ENCODE assay signal across 20 mouse cellular contexts in genomic region chrX:145541050-145541449, GRCm38 (mm10). TPM values are rescaled to one million over a fixed set of nuclear protein-coding genes. Genes with fewer than 3 reads are reported as not detected.
A peak's percentile ranks its signal among the peaks of the same experiment; 100 is the strongest.
DNase-seq lines count a peak whose midpoint lies in the region; ATAC-seq and TF ChIP-seq lines count a peak whose summit lies in the region.
"Had no signal": no experiment of that assay in that cellular context is flagged by ENCODE, and none has a peak within 500 bp of the region (broad histone marks: within the 10 kb centered on the region; RNA-seq: fewer than 3 reads in every experiment).

No protein-coding gene starts in this region.

- no peak for DNase-seq in forebrain, postnatal 0 days
- no peak for DNase-seq in midbrain, embryonic 11.5 days (ENCODE audit: low spot score, missing footprints)
- DNase-seq: adrenal gland, adult 2 months; adrenal gland, postnatal 10 days; adrenal gland, postnatal 25 days; cerebellum, adult 11 months; cerebellum, adult 18-20 months; cerebellum, adult 8-10 months; cerebellum, adult 9-11 months; cerebellum, postnatal 14 days; cerebellum, postnatal 36 days; embryo, embryonic 11 days had no signal

- H3K9me3 ChIP-seq in forebrain, embryonic 13.5 days (replicated peaks) = no peaks in the 10 kb centered on the region
- no peaks in the 10 kb centered on the region for H3K9me3 ChIP-seq in forebrain, postnatal 0 days (ENCODE audit: low read length)
- no peaks in the 10 kb centered on the region for H3K9me3 ChIP-seq in forebrain, embryonic 15.5 days
- no peaks in the 10 kb centered on the region for H3K9me3 ChIP-seq in forebrain, embryonic 16.5 days (ENCODE audit: control insufficient read depth, low read length)
- no peaks in the 10 kb centered on the region for H3K9me3 ChIP-seq in midbrain, embryonic 15.5 days
- H3K9me3 ChIP-seq in midbrain, embryonic 11.5 days (ENCODE audit: control insufficient read depth, low read length) = no peaks in the 10 kb centered on the region
- H3K9me3 ChIP-seq: embryonic facial prominence, embryonic 13.5 days; embryonic facial prominence, embryonic 15.5 days had no signal

- WGBS in forebrain, embryonic 13.5 days = 45% methylated on average over 1 of the region's 1 CpGs
- WGBS in forebrain, postnatal 0 days = 43% methylated on average over 1 of the region's 1 CpGs
- WGBS in forebrain, embryonic 15.5 days = 42% methylated on average over 1 of the region's 1 CpGs
- WGBS in forebrain, embryonic 16.5 days = 39% methylated on average over 1 of the region's 1 CpGs
- 59% methylated on average over 1 of the region's 1 CpGs for WGBS in midbrain, embryonic 15.5 days
- 70% methylated on average over 1 of the region's 1 CpGs for WGBS in midbrain, embryonic 11.5 days

- H3K36me3 ChIP-seq in forebrain, embryonic 13.5 days (ENCODE audit: poor library complexity, severe bottlenecking) = no peaks in the 10 kb centered on the region
- no peaks in the 10 kb centered on the region for H3K36me3 ChIP-seq in forebrain, postnatal 0 days (ENCODE audit: insufficient read depth)
- H3K36me3 ChIP-seq in forebrain, embryonic 15.5 days = no peaks in the 10 kb centered on the region
- H3K36me3 ChIP-seq in forebrain, embryonic 16.5 days (ENCODE audit: control insufficient read depth, insufficient read depth) = no peaks in the 10 kb centered on the region
- H3K36me3 ChIP-seq in midbrain, embryonic 15.5 days (replicated peaks) = no peaks in the 10 kb centered on the region
- no peaks in the 10 kb centered on the region for H3K36me3 ChIP-seq in midbrain, embryonic 11.5 days (ENCODE audit: control insufficient read depth, insufficient read depth, low read length)
- H3K36me3 ChIP-seq: embryonic facial prominence, embryonic 13.5 days; embryonic facial prominence, embryonic 15.5 days had no signal

- H3K4me1 ChIP-seq in forebrain, embryonic 13.5 days = 0 out of 2 replicates have a peak, but pooled peaks cover 8% of the 10 kb centered on the region
- no peaks in the 10 kb centered on the region for H3K4me1 ChIP-seq in forebrain, postnatal 0 days (ENCODE audit: insufficient read depth)
- H3K4me1 ChIP-seq in forebrain, embryonic 15.5 days = 0 out of 2 replicates have a peak, but pooled peaks cover 3% of the 10 kb centered on the region
- H3K4me1 ChIP-seq in forebrain, embryonic 16.5 days (replicated peaks; ENCODE audit: control insufficient read depth, insufficient read depth, low read length) = peaks cover 9% of the 10 kb centered on the region
- H3K4me1 ChIP-seq in midbrain, embryonic 15.5 days = no peaks in the 10 kb centered on the region
- no peaks in the 10 kb centered on the region for H3K4me1 ChIP-seq in midbrain, embryonic 11.5 days (ENCODE audit: control insufficient read depth, insufficient read depth, low read length)
- H3K4me1 ChIP-seq: embryonic facial prominence, embryonic 13.5 days; embryonic facial prominence, embryonic 15.5 days had no signal

- no peak overlapping the region for H3K27ac ChIP-seq in forebrain, embryonic 13.5 days
- no peak overlapping the region for H3K27ac ChIP-seq in forebrain, postnatal 0 days (ENCODE audit: low read depth, low read length)
- H3K27ac ChIP-seq in forebrain, embryonic 15.5 days (replicated peaks) = peak overlapping the region; percentile 47; the same call in 1 of the 2 replicates
- no peak overlapping the region for H3K27ac ChIP-seq in forebrain, embryonic 16.5 days (ENCODE audit: low read length)
- no peak overlapping the region for H3K27ac ChIP-seq in midbrain, embryonic 15.5 days
- no peak overlapping the region for H3K27ac ChIP-seq in midbrain, embryonic 11.5 days (ENCODE audit: low read depth, low read length)
- H3K27ac ChIP-seq: embryonic facial prominence, embryonic 13.5 days; embryonic facial prominence, embryonic 15.5 days had no signal

- no peak for TF ChIP-seq CTCF in forebrain, postnatal 0 days (IDR thresholded peaks at IDR 0.05; ENCODE audit: low read depth)

- ATAC-seq in forebrain, embryonic 13.5 days = peak; percentile 48; the same call in 1 of the 2 replicates
- no peak for ATAC-seq in forebrain, postnatal 0 days
- ATAC-seq in forebrain, embryonic 15.5 days (replicated peaks) = peak; percentile 20; the same call in 1 of the 2 replicates
- no peak for ATAC-seq in forebrain, embryonic 16.5 days
- 0 out of 2 replicates have a peak, but pooled peaks have one; percentile 38 for ATAC-seq in midbrain, embryonic 15.5 days (replicated peaks)
- no peak for ATAC-seq in midbrain, embryonic 11.5 days (ENCODE audit: low FRiP score)

- H3K27me3 ChIP-seq in forebrain, embryonic 13.5 days = no peaks in the 10 kb centered on the region
- no peaks in the 10 kb centered on the region for H3K27me3 ChIP-seq in forebrain, postnatal 0 days (ENCODE audit: insufficient read depth, low read length)
- no peaks in the 10 kb centered on the region for H3K27me3 ChIP-seq in forebrain, embryonic 15.5 days
- H3K27me3 ChIP-seq in forebrain, embryonic 16.5 days (replicated peaks; ENCODE audit: control insufficient read depth, insufficient read depth, low read length) = no peaks in the 10 kb centered on the region
- H3K27me3 ChIP-seq in midbrain, embryonic 15.5 days (replicated peaks) = no peaks in the 10 kb centered on the region
- no peaks in the 10 kb centered on the region; the same call in 1 of the 2 replicates for H3K27me3 ChIP-seq in midbrain, embryonic 11.5 days (ENCODE audit: control insufficient read depth, insufficient read depth, low read length)

- H3K4me2 ChIP-seq in forebrain, embryonic 13.5 days = no peak overlapping the region
- H3K4me2 ChIP-seq in forebrain, postnatal 0 days (ENCODE audit: low read depth) = no peak overlapping the region
- H3K4me2 ChIP-seq in forebrain, embryonic 15.5 days (replicated peaks) = no peak overlapping the region
- H3K4me2 ChIP-seq in forebrain, embryonic 16.5 days (ENCODE audit: low read length) = no peak overlapping the region
- H3K4me2 ChIP-seq in midbrain, embryonic 15.5 days = no peak overlapping the region
- H3K4me2 ChIP-seq in midbrain, embryonic 11.5 days = no peak overlapping the region
- H3K4me2 ChIP-seq: embryonic facial prominence, embryonic 13.5 days; embryonic facial prominence, embryonic 15.5 days had no signal

- H3K9ac ChIP-seq in forebrain, embryonic 13.5 days = no peak overlapping the region
- no peak overlapping the region for H3K9ac ChIP-seq in forebrain, postnatal 0 days
- H3K9ac ChIP-seq in forebrain, embryonic 15.5 days (replicated peaks) = no peak overlapping the region
- no peak overlapping the region for H3K9ac ChIP-seq in forebrain, embryonic 16.5 days (replicated peaks; ENCODE audit: low read depth, low read length)
- H3K9ac ChIP-seq in midbrain, embryonic 15.5 days = no peak overlapping the region
- no peak overlapping the region for H3K9ac ChIP-seq in midbrain, embryonic 11.5 days (ENCODE audit: low read length)
- H3K9ac ChIP-seq: embryonic facial prominence, embryonic 13.5 days; embryonic facial prominence, embryonic 15.5 days had no signal

- H3K4me3 ChIP-seq in forebrain, embryonic 13.5 days = no peak overlapping the region
- H3K4me3 ChIP-seq in forebrain, postnatal 0 days (ENCODE audit: low read depth, low read length) = no peak overlapping the region
- H3K4me3 ChIP-seq in forebrain, embryonic 15.5 days = no peak overlapping the region
- H3K4me3 ChIP-seq in forebrain, embryonic 16.5 days (replicated peaks; ENCODE audit: low read length) = no peak overlapping the region
- no peak overlapping the region for H3K4me3 ChIP-seq in midbrain, embryonic 15.5 days
- no peak overlapping the region for H3K4me3 ChIP-seq in midbrain, embryonic 11.5 days (ENCODE audit: low read depth, low read length)
- H3K4me3 ChIP-seq: embryonic facial prominence, embryonic 13.5 days; embryonic facial prominence, embryonic 15.5 days; erythroblast, embryonic 14.5 days had no signal

RNA-seq across cellular contexts. Expression of gene Amot, which starts 36.1 kb away (rescaled TPM):
- 11.1 and 13.2 TPM in 2 replicates for polyA plus RNA-seq in forebrain, embryonic 13.5 days (2015; fragmentation: Nextera tagmentation; extraction: Ambion mirVana)
- total RNA-seq in forebrain, postnatal 0 days (2014; rRNA removed) = 13.2 and 18.3 TPM in 2 replicates
- 4.5 and 7.7 TPM in 2 replicates for polyA plus RNA-seq in forebrain, postnatal 0 days (2015; fragmentation: Nextera tagmentation; extraction: Ambion mirVana)
- 8.4 and 10.3 TPM in 2 replicates for polyA plus RNA-seq in forebrain, embryonic 15.5 days (2015; fragmentation: Nextera tagmentation; extraction: Ambion mirVana)
- polyA plus RNA-seq in forebrain, embryonic 16.5 days (2015; fragmentation: Nextera tagmentation; extraction: Ambion mirVana) = 10.2 and 10.6 TPM in 2 replicates
- 8.9 and 9.8 TPM in 2 replicates for polyA plus RNA-seq in midbrain, embryonic 15.5 days (2015; fragmentation: Nextera tagmentation; extraction: Ambion mirVana)
- polyA plus RNA-seq in midbrain, embryonic 11.5 days (2014; fragmentation: Nextera tagmentation; extraction: Ambion mirVana) = 10.5 and 11.5 TPM in 2 replicates
- total RNA-seq: MEL had no signal

Comparison
In these comparisons a context has a peak if more than half of its experiments do, and no peak if none do; other contexts are left out.
1. ATAC-seq: peak in forebrain, embryonic 13.5 days (single experiment), forebrain, embryonic 15.5 days (single experiment) and midbrain, embryonic 15.5 days (single experiment); none in forebrain, postnatal 0 days (single experiment), forebrain, embryonic 16.5 days (single experiment) and midbrain, embryonic 11.5 days (single experiment).